Mouse (Mus musculus) forebrain, embryonic 14.5 days (tissue): ENCODE measurements around the gene Bicra. TPM values are rescaled to one million over a fixed set of nuclear protein-coding genes. Genes with fewer than 3 reads are reported as not detected.

Source experiments
- ATAC-seq: fragments of 200-750 bp; cut with Nextera tagmentation; 2 replicates; pipeline ENCODE4 v1.8.0; 2017; ENCODE audit warnings: mild to moderate bottlenecking, moderate library complexity
- DNase-seq: peaks from one replicate; pipeline ENCODE4 v3.0.0-alpha.2; 2015; ENCODE audit warnings: low spot score
- H3K27ac ChIP-seq: fragments of 300-500 bp; sonication (generic); 2 replicates; pipeline ENCODE4 v1.5.1; 2014; ENCODE audit warnings: low read depth, mild to moderate bottlenecking, control low read depth, low read length, moderate library complexity
- H3K27me3 ChIP-seq: fragments of 300-500 bp; sonication (generic); replicated peaks from 2 replicates; pipeline ENCODE4 v1.6.1; 2014; ENCODE audit warnings: low read length, control low read depth, mixed read lengths; ENCODE audit not compliant: control insufficient read depth, insufficient read depth
- H3K36me3 ChIP-seq: fragments of 300-500 bp; sonication (generic); 2 replicates; pipeline ENCODE4 v1.6.1; 2014; ENCODE audit warnings: low read length, control low read depth; ENCODE audit not compliant: control insufficient read depth, insufficient read depth
- H3K4me1 ChIP-seq: fragments of 300-500 bp; sonication (generic); 2 replicates; pipeline ENCODE4 v1.6.1; 2014; ENCODE audit warnings: antibody characterized with exemption, low read length, control low read depth; ENCODE audit not compliant: control insufficient read depth, insufficient read depth
- H3K4me2 ChIP-seq: fragments of 300-500 bp; sonication (generic); 2 replicates; pipeline ENCODE4 v1.6.1; 2014; ENCODE audit warnings: mild to moderate bottlenecking, control low read depth, low read length
- H3K4me3 ChIP-seq: fragments of 300-500 bp; sonication (generic); 2 replicates; pipeline ENCODE4 v1.5.1; 2014; ENCODE audit warnings: low read depth, low read length, control low read depth
- H3K9ac ChIP-seq: fragments of 300-500 bp; sonication (generic); 2 replicates; pipeline ENCODE4 v1.6.1; 2014; ENCODE audit warnings: mild to moderate bottlenecking, low read length, control low read depth, moderate library complexity
- H3K9me3 ChIP-seq: fragments of 300-500 bp; sonication (generic); replicated peaks from 2 replicates; pipeline ENCODE4 v1.6.1; 2016; ENCODE audit warnings: low read length, control low read depth, mixed read lengths; ENCODE audit not compliant: control insufficient read depth
- WGBS: fragments of 180-500 bp; shearing (Covaris S2); extraction: QIAGEN DNeasy Blood & Tissue Kit; methylation state at CpG from one replicate; pipeline ENCODE4 v1.1.7; 2014; 5-methylcytosine and 5-hydroxymethylcytosine counted together
- polyA plus RNA-seq: library from polyadenylated mRNA; unstranded; fragments of >200 nt; fragmentation: Nextera tagmentation; extraction: Ambion mirVana; gene quantifications from 2 replicates; pipeline ENCODE4 v1.2.1, GENCODE M21; 2014

Bicra gene
- polyA plus RNA-seq, 1 experiment from 2014 or later = 4.3 TPM

DNA sequence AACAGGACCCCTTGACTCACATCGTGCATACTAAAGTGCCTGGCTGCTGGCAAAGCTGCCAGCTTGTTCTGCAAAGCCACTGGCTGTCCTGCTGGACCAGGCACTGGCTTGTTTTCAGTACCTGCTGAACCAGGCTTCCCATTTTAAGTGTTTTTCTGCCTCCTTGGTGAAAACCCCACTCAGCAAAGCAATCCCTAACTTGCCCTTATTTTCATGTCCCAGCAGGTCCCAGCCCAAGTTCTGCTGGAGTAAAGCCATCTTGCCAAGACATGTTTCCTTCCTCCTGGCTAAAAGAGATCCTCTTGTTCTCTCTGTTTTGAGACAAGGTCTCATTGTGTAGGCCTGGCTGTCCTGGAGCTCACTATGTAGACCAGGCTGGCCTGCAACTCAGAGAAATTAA is 103.4 kb downstream of the Bicra start:
- ATAC-seq (no peak), DNase-seq (no peak)
- Histone ChIP-seq H3K27me3 (no peaks in the 10 kb centered on the region), H3K4me2 (no peak overlapping the region; the same call in none of the 2 replicates), H3K4me3 (no peak overlapping the region), H3K27ac (no peak overlapping the region), H3K9ac (no peak overlapping the region), H3K9me3 (no peaks in the 10 kb centered on the region), H3K36me3 (peaks cover 52% of the 10 kb centered on the region), H3K4me1 (peaks cover 6% of the 10 kb centered on the region)
- WGBS = 86% methylated on average over 1 of the region's 1 CpGs

- peaks cover 79% of the 10 kb centered on the region for H3K36me3 ChIP-seq
- H3K4me1 ChIP-seq = no peaks in the 10 kb centered on the region
- no peak for DNase-seq
- no peak overlapping the region for H3K4me2 ChIP-seq
- H3K27me3 ChIP-seq = no peaks in the 10 kb centered on the region
- no peaks in the 10 kb centered on the region for H3K9me3 ChIP-seq
- no peak overlapping the region for H3K4me3 ChIP-seq
- 100% methylated on average over 3 of the region's 3 CpGs for WGBS
- ATAC-seq = no peak
- no peak overlapping the region for H3K9ac ChIP-seq
- no peak overlapping the region for H3K27ac ChIP-seq
These were observed 109.1 kb downstream of the Bicra start for GRCm38 (mm10) chr7:15938621-15939020.

DNA sequence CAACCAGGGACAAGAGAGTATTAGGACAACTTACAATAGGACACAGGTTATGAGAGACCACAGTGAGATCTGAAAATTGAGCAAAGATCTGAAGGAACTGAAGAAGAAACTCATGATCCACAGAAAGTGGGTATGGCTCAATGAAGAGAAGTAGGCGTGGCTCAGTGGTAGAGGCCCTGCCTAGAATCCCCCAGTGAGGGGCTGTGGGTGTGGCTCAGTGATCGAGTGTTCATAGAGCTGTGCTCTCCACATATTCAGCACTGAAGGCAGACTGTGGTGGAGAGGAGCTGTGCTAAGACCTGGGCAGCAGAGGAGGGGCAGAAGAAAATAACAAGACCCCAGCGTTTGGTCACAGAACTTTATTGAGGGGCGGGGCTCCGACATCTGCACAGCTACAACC is 110.2 kb downstream of the Bicra start:
- Histone ChIP-seq H3K4me2 (no peak overlapping the region), H3K27me3 (no peaks in the 10 kb centered on the region), H3K36me3 (peaks cover 68% of the 10 kb centered on the region), H3K27ac (no peak overlapping the region), H3K4me1 (no peaks in the 10 kb centered on the region), H3K4me3 (no peak overlapping the region), H3K9ac (no peak overlapping the region), H3K9me3 (no peaks in the 10 kb centered on the region)
- ATAC-seq (no peak), DNase-seq (no peak)
- WGBS = 90% methylated on average over 5 of the region's 5 CpGs

- no peaks in the 10 kb centered on the region for H3K27me3 ChIP-seq
- 67% methylated on average over 16 of the region's 16 CpGs for WGBS
These were observed 114.0 kb downstream of the Bicra start for GRCm38 (mm10) chr7:15933437-15934359.

GRCm38 (mm10) chr7:15931635-15932034 is 116.1 kb downstream of the Bicra start:
- ATAC-seq = no peak

More at GRCm38 (mm10) chr7:15933437-15934359, 114.0 kb downstream of the Bicra start:
- H3K36me3 ChIP-seq = peaks cover 30% of the 10 kb centered on the region
- H3K9ac ChIP-seq = no peak overlapping the region
- no peak overlapping the region for H3K27ac ChIP-seq
- H3K4me2 ChIP-seq = no peak overlapping the region
- H3K9me3 ChIP-seq = no peaks in the 10 kb centered on the region
- ATAC-seq = no peak
- H3K4me1 ChIP-seq = no peaks in the 10 kb centered on the region
- DNase-seq = no peak
- H3K4me3 ChIP-seq = no peak overlapping the region

GRCm38 (mm10) chr7:15930543-15930942 is 117.2 kb downstream of the Bicra start:
- H3K9ac ChIP-seq = no peak overlapping the region
- no peak for ATAC-seq
- H3K27ac ChIP-seq = no peak overlapping the region
- no peaks in the 10 kb centered on the region for H3K27me3 ChIP-seq
- no peaks in the 10 kb centered on the region for H3K9me3 ChIP-seq
- H3K4me1 ChIP-seq = no peaks in the 10 kb centered on the region
- H3K36me3 ChIP-seq = peaks cover under 1% of the 10 kb centered on the region; the same call in 1 of the 2 replicates
- H3K4me3 ChIP-seq = no peak overlapping the region
- WGBS = 63% methylated on average over 2 of the region's 2 CpGs
- no peak overlapping the region for H3K4me2 ChIP-seq
- DNase-seq = no peak

More at GRCm38 (mm10) chr7:15931635-15932034, 116.1 kb downstream of the Bicra start:
- no peaks in the 10 kb centered on the region for H3K27me3 ChIP-seq
- no peaks in the 10 kb centered on the region for H3K9me3 ChIP-seq
- no peaks in the 10 kb centered on the region for H3K4me1 ChIP-seq
- peaks cover 9% of the 10 kb centered on the region for H3K36me3 ChIP-seq
- H3K4me2 ChIP-seq = no peak overlapping the region
- H3K27ac ChIP-seq = no peak overlapping the region
- WGBS = 87% methylated on average over 3 of the region's 3 CpGs
- H3K9ac ChIP-seq = no peak overlapping the region
- no peak for DNase-seq
- no peak overlapping the region for H3K4me3 ChIP-seq

DNA sequence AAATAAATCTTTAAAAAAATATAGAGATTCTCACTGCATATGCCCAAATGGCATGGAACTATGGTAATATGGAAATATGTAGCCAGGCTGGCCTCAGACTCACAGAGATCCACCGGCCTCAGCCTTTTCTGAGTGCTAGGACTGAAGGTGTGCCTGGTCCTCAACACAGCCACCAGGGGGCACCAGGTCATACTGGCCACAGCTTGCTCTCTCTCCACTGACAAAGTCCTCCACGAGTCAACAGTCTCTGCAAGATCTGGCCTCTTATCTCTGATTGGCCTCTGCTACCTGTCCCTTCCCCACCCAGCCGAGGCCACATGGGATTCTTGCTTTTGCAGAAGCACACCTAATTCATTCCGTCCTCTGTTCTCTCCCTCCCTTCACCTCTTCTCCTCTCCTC is 117.8 kb downstream of the Bicra start:
- ATAC-seq (no peak), DNase-seq (no peak)
- no peaks in the 10 kb centered on the region for H3K9me3 ChIP-seq

DNA sequence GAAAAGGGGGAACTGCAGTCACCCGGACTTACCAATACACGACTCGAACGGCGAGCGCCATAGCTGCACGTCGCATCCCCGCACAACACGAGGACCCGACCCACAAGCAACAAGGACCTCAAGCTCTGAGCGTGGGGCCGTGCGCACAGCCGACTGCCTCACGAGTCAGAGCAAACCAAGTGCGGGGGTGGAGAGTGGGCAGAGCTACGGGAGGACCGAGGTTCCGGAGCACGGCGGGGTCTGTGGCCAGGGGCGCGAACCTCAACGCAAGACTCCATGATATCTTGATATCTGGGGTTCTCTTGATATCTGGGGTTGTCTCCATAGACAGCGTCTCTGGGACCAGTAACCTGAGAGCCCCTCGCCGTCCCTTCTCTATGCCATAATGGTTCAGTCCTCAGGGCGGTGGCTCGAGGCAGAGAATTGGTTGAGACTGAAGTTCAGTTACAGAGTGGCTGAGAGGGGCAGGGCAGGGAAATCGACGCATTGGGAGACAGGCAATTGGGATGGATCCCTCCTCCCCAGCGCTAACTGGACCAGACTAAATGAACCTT is 125.4 kb downstream of the Bicra start, which contains the start of gene Selenow:
TSS of gene Selenow (minus strand) at position 183 of the 554 bp plus-strand sequence.
- WGBS = under 1% methylated on average over 33 of the region's 33 CpGs
- Histone ChIP-seq H3K4me1 (peaks cover 11% of the 10 kb centered on the region), H3K36me3 (peaks cover 24% of the 10 kb centered on the region), H3K9me3 (no peaks in the 10 kb centered on the region), H3K9ac (peak within 1 kb of the TSS; percentile 88), H3K4me3 (peak within 1 kb of the TSS; percentile 73), H3K4me2 (peak within 1 kb of the TSS; percentile 74), H3K27ac (peak within 1 kb of the TSS; percentile 67), H3K27me3 (no peaks in the 10 kb centered on the region)
- ATAC-seq = peak; percentile 98
- peak; percentile 96 for DNase-seq

More for the DNA sequence above, 117.8 kb downstream of the Bicra start:
- 42% methylated on average over 4 of the region's 4 CpGs for whole genome bisulfite sequencing
- H3K4me2 ChIP-seq = no peak overlapping the region
- H3K4me3 ChIP-seq = no peak overlapping the region
- H3K27me3 ChIP-seq = no peaks in the 10 kb centered on the region
- no peaks in the 10 kb centered on the region for H3K36me3 ChIP-seq
- H3K9ac ChIP-seq = no peak overlapping the region
- no peaks in the 10 kb centered on the region for H3K4me1 ChIP-seq
- H3K27ac ChIP-seq = no peak overlapping the region

DNA sequence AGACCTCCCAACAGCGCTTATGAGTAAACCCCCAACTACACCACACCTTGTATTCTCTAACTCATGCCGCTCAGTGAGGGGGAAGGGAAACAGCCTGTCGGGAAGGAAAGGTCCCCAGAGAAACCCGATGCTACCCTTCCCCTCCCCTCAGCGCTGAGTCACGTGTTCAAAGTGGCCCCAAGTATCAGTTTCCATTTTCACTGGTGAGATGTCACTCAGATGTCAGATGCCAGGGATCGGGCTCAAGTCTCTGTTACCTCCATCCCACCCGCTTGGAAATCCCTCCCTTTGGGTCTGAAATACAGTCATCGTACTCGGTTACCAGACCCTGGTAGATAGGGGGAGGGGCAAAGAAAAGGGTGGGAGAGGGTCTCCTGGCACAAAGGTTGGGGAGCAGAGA is 125.9 kb downstream of the Bicra start:
- H3K36me3 ChIP-seq = peaks cover 27% of the 10 kb centered on the region
- H3K27me3 ChIP-seq = no peaks in the 10 kb centered on the region
- 0% methylated on average over 10 of the region's 10 CpGs for WGBS
- H3K27ac ChIP-seq = peak overlapping the region; percentile 67
- peaks cover 11% of the 10 kb centered on the region for H3K4me1 ChIP-seq
- H3K4me2 ChIP-seq = peak overlapping the region; percentile 74
- ATAC-seq (peak; percentile 52), DNase-seq (peak; percentile 67)
- H3K9me3 ChIP-seq = no peaks in the 10 kb centered on the region
- peak overlapping the region; percentile 88 for H3K9ac ChIP-seq
- peak overlapping the region; percentile 73 for H3K4me3 ChIP-seq
